Mouse (Mus musculus): ENCODE results near the gene Fam189a1. TPM values are rescaled to one million over a fixed set of nuclear protein-coding genes. Genes with fewer than 3 reads are reported as not detected.

The Fam189a1 gene
- polyA plus RNA-seq, 1 experiment from 2014 or later, result 12.6 TPM

GRCm38 (mm10) chr7:64923918-64924317, 232.5 kb downstream of the Fam189a1 start:
- Histone ChIP-seq H3K36me3 (replicated peaks) (no peaks in the 10 kb centered on the region), H3K9me3 (no peaks in the 10 kb centered on the region), H3K4me1 (peaks cover 13% of the 10 kb centered on the region), H3K9ac (no peak overlapping the region), H3K27ac (no peak overlapping the region), H3K4me3 (no peak overlapping the region), H3K27me3 (replicated peaks) (no peaks in the 10 kb centered on the region), H3K4me2 (no peak overlapping the region)
- no peak for ATAC-seq (replicated peaks)
- 74% methylated on average over 5 of the region's 5 CpGs for WGBS

DNA sequence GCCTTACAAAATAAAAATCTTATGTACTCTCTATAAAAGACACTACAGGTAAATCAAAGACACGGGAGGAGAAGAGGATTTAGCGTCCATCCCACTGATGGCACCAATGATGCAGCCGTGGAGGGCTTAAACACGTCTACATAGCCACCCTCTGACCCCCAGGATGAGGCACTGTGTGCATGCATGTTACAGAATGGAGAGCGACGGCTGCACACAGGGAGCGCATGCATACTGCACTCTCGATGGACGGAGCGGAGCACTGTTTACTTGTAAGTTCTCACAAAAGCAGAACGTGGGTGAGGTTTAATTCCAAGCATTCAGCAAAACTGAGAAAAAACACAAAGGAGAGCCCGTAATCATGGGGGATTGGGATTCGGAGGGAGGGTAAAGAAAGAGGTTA, 235.2 kb downstream of the Fam189a1 start:
- H3K9ac ChIP-seq, result no peak overlapping the region
- 33% methylated on average over 13 of the region's 13 CpGs for WGBS
- H3K27ac ChIP-seq, result 0 out of 2 replicates have a peak overlapping the region, but pooled peaks have one; percentile 16
- H3K4me1 ChIP-seq, result peaks cover 18% of the 10 kb centered on the region
- H3K4me3 ChIP-seq, result no peak overlapping the region
- ATAC-seq (replicated peaks), result peak; percentile 60; the same call in 1 of the 2 replicates
- H3K4me2 ChIP-seq, result peak overlapping the region; percentile 22; the same call in 1 of the 2 replicates
- no peaks in the 10 kb centered on the region for H3K36me3 ChIP-seq (replicated peaks)
- H3K27me3 ChIP-seq (replicated peaks), result no peaks in the 10 kb centered on the region
- H3K9me3 ChIP-seq, result no peaks in the 10 kb centered on the region

DNA sequence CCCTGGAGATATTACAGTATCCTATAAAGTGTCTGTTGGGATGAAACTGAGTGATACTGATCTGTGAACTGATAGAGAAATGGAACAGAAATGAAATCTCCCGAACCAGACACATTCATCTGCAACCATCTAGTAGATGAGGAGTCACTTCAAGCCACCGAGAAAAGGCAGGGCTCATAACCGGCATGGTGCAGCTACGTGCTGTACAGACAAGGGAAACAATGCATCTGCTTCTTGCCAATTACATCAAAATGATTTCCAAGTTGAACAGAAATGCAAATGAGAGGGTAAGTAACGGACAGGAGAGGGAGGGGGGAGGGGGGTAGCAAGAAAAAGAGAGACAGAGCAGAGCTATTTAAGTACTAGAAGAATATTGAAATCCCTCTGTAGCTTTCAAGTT, 235.6 kb downstream of the Fam189a1 start:
- H3K4me1 ChIP-seq, result peaks cover 19% of the 10 kb centered on the region
- H3K4me3 ChIP-seq, result no peak overlapping the region
- H3K4me2 ChIP-seq, result peak overlapping the region; percentile 22; the same call in 1 of the 2 replicates
- ATAC-seq (replicated peaks), result 0 out of 2 replicates have a peak, but pooled peaks have one; percentile 5
- H3K9ac ChIP-seq, result no peak overlapping the region
- 8% methylated on average over 5 of the region's 5 CpGs for WGBS
- H3K27ac ChIP-seq, result 0 out of 2 replicates have a peak overlapping the region, but pooled peaks have one; percentile 16
- H3K27me3 ChIP-seq (replicated peaks), result no peaks in the 10 kb centered on the region
- H3K36me3 ChIP-seq (replicated peaks), result no peaks in the 10 kb centered on the region
- no peaks in the 10 kb centered on the region for H3K9me3 ChIP-seq

GRCm38 (mm10) chr7:64916654-64917053, 239.7 kb downstream of the Fam189a1 start:
- no peak overlapping the region for H3K27ac ChIP-seq
- H3K4me3 ChIP-seq, result no peak overlapping the region
- no peaks in the 10 kb centered on the region for H3K9me3 ChIP-seq
- 36% methylated on average over 7 of the region's 7 CpGs for WGBS
- H3K4me1 ChIP-seq, result peaks cover 17% of the 10 kb centered on the region
- no peak overlapping the region for H3K4me2 ChIP-seq
- peak; percentile 56 for ATAC-seq (replicated peaks)
- no peak overlapping the region for H3K9ac ChIP-seq
- no peaks in the 10 kb centered on the region for H3K36me3 ChIP-seq (replicated peaks)
- no peaks in the 10 kb centered on the region for H3K27me3 ChIP-seq (replicated peaks)

- Histone ChIP-seq H3K9ac (no peak overlapping the region), H3K36me3 (replicated peaks) (no peaks in the 10 kb centered on the region), H3K4me1 (peaks cover 10% of the 10 kb centered on the region; the same call in 1 of the 2 replicates), H3K9me3 (no peaks in the 10 kb centered on the region), H3K4me3 (no peak overlapping the region), H3K4me2 (no peak overlapping the region), H3K27ac (no peak overlapping the region; the same call in 1 of the 2 replicates), H3K27me3 (replicated peaks) (no peaks in the 10 kb centered on the region)
- no peak for ATAC-seq (replicated peaks)
- 27% methylated on average over 2 of the region's 2 CpGs for WGBS
Observed at GRCm38 (mm10) chr7:64915121-64915520, 241.2 kb downstream of the Fam189a1 start.

DNA sequence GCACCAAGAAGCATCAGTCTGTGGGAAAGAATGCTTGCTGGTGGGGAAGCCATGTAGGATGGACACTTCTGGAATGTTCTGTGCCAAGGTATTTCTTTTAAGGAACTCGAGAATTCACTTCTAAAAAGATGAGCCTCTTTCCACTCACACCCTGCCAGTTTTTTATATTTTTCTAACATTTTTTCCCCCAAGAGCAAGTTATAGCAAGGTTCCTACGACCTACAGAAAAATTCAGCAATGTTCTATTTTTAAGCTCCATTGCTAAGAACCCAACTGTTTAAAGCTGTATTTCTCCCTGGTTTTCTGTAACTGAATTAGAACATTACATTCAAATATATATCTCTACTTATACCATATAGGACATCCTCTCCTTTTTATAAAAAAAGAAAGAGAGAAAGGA, 244.4 kb downstream of the Fam189a1 start:
- Histone ChIP-seq H3K27ac (no peak overlapping the region), H3K4me2 (no peak overlapping the region), H3K27me3 (replicated peaks) (no peaks in the 10 kb centered on the region), H3K9me3 (no peaks in the 10 kb centered on the region), H3K36me3 (replicated peaks) (no peaks in the 10 kb centered on the region), H3K4me1 (peaks cover 10% of the 10 kb centered on the region; the same call in 1 of the 2 replicates), H3K9ac (no peak overlapping the region), H3K4me3 (no peak overlapping the region)
- ATAC-seq (replicated peaks), result no peak
- 78% methylated on average over 2 of the region's 2 CpGs for WGBS

DNA sequence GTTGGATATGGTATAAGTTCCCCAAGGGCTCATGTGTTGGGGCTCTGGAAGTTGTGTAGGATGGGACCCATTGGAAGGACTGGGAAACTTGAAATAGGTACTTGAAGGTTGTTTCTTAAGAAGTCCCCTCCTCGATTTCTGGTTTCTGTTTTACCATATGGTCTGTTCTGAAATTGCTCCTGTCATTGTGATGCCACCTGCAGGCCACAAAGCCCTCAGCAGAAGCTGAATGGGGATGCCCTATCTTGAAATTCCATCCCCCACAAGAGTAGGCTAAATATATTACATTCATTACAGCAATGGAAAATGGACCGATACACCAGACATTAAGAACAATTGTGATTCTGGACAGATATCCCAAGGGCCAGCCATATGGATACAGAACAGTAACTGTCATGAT, 246.2 kb downstream of the Fam189a1 start:
- no peaks in the 10 kb centered on the region for H3K27me3 ChIP-seq (replicated peaks)
- no peak for ATAC-seq (replicated peaks)
- WGBS, result 93% methylated on average over 2 of the region's 2 CpGs
- no peak overlapping the region for H3K4me2 ChIP-seq
- no peak overlapping the region for H3K9ac ChIP-seq
- H3K36me3 ChIP-seq (replicated peaks), result no peaks in the 10 kb centered on the region
- H3K27ac ChIP-seq, result no peak overlapping the region
- no peaks in the 10 kb centered on the region for H3K9me3 ChIP-seq
- H3K4me3 ChIP-seq, result no peak overlapping the region
- no peaks in the 10 kb centered on the region; the same call in 1 of the 2 replicates for H3K4me1 ChIP-seq

DNA sequence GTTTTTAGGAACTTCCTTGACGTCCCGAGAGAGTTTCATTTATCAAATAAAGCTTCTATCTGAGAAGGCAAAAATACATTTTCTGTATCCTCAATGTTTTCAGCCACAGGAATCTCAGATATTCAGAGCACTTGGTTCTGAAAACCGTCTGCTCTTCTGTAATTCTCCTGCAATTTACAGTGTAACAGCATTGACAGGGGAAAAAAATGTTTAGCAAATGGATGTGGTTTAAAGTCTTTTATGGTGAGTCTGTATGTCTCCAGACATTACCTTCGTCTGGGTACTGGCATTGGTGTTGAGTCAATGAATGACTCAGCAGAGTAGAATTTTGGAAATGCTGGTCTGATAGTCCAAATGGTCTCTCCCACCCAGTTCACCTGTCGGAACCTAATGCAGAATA, 249.4 kb downstream of the Fam189a1 start:
- Histone ChIP-seq H3K27me3 (replicated peaks) (no peaks in the 10 kb centered on the region), H3K4me3 (no peak overlapping the region), H3K4me1 (no peaks in the 10 kb centered on the region), H3K27ac (no peak overlapping the region), H3K9me3 (no peaks in the 10 kb centered on the region), H3K36me3 (replicated peaks) (no peaks in the 10 kb centered on the region), H3K9ac (no peak overlapping the region), H3K4me2 (no peak overlapping the region)
- ATAC-seq (replicated peaks), result no peak
- WGBS, result 80% methylated on average over 5 of the region's 5 CpGs

DNA sequence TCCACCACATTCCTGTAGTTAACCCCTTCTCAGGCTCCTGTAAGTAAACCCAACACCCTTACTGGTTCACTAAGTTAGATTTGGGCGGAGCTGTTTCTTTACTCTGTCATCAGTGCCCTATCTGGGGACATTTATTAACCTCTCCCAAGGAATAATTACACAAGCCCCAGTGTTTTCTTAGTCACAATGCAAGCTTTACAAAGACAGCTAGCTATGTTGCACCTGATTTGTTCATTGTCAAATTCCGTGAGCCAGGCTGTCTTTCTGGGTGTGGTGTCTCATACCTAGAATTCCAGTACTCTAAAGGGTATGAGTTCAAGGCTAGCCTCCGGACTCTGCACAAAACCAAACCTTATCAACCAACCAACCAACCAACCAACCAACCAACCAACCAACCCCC, 250.9 kb downstream of the Fam189a1 start:
- 93% methylated on average over 3 of the region's 3 CpGs for WGBS

DNA sequence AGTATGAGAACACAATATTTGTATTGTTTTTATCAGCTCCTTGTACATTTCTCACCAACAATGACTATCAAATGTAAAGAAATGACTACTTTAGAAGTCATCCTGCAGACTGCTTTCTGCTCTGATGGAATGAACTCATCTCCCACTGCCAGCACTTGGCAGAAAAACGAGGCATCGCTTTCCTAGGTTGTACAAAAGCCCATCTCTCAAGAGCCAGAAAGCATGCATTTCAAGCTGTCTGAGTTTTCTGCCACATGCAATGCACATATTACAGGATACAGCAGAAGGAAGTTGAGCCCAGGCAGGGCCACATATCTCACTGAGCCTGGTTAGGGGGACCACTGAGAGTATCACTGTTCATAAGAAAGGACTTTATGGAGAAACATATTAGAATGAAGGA, 256.1 kb downstream of the Fam189a1 start:
- Histone ChIP-seq H3K9ac (no peak overlapping the region), H3K27ac (no peak overlapping the region), H3K4me2 (no peak overlapping the region), H3K4me3 (no peak overlapping the region), H3K36me3 (replicated peaks) (no peaks in the 10 kb centered on the region), H3K4me1 (peaks cover 4% of the 10 kb centered on the region; the same call in 1 of the 2 replicates), H3K9me3 (no peaks in the 10 kb centered on the region), H3K27me3 (replicated peaks) (no peaks in the 10 kb centered on the region)
- WGBS, result 80% methylated on average over 2 of the region's 2 CpGs
- no peak for ATAC-seq (replicated peaks)

More for the DNA sequence above, 250.9 kb downstream of the Fam189a1 start:
- no peaks in the 10 kb centered on the region for H3K4me1 ChIP-seq
- no peak overlapping the region for H3K27ac ChIP-seq
- H3K27me3 ChIP-seq (replicated peaks), result no peaks in the 10 kb centered on the region
- no peak for ATAC-seq (replicated peaks)
- H3K9me3 ChIP-seq, result no peaks in the 10 kb centered on the region
- H3K4me3 ChIP-seq, result no peak overlapping the region
- no peak overlapping the region for H3K4me2 ChIP-seq
- H3K36me3 ChIP-seq (replicated peaks), result no peaks in the 10 kb centered on the region
- H3K9ac ChIP-seq, result no peak overlapping the region

DNA sequence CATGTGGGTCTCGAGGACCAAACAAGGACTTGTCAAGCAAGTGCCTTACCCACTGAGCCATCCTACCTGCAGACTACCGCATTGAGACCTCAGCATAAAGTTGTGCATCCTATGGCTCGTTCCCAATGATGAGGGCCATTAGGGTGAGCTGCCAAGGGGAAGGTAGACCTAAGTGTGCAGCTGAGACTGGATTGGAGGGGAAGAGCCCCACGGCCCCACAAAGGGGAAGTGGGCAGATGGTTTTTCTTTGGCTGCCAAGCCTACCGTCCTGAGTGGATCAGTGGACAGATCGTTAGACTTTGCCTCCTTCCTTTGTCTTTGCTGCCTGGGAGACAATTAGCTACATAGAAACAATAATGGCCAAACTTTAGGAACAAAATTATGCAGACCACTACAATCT, 259.8 kb downstream of the Fam189a1 start:
- H3K36me3 ChIP-seq (replicated peaks), result no peaks in the 10 kb centered on the region
- H3K27ac ChIP-seq, result no peak overlapping the region
- H3K9me3 ChIP-seq, result no peaks in the 10 kb centered on the region
- 83% methylated on average over 6 of the region's 6 CpGs for WGBS
- no peak overlapping the region for H3K9ac ChIP-seq
- H3K4me1 ChIP-seq, result peaks cover 4% of the 10 kb centered on the region; the same call in 1 of the 2 replicates
- no peak overlapping the region for H3K4me3 ChIP-seq
- H3K4me2 ChIP-seq, result no peak overlapping the region
- ATAC-seq (replicated peaks), result no peak
- H3K27me3 ChIP-seq (replicated peaks), result no peaks in the 10 kb centered on the region

GRCm38 (mm10) chr7:64895685-64896101, 260.7 kb downstream of the Fam189a1 start:
- H3K4me3 ChIP-seq, result no peak overlapping the region
- no peak overlapping the region for H3K9ac ChIP-seq
- H3K4me2 ChIP-seq, result no peak overlapping the region
- 0 out of 2 replicates have a peak, but pooled peaks have one; percentile 30 for ATAC-seq (replicated peaks)
- H3K27ac ChIP-seq, result no peak overlapping the region
- H3K4me1 ChIP-seq, result peaks cover 4% of the 10 kb centered on the region; the same call in 1 of the 2 replicates
- no peaks in the 10 kb centered on the region for H3K9me3 ChIP-seq
- no peaks in the 10 kb centered on the region for H3K36me3 ChIP-seq (replicated peaks)
- whole genome bisulfite sequencing, result 50% methylated on average over 5 of the region's 5 CpGs
- H3K27me3 ChIP-seq (replicated peaks), result no peaks in the 10 kb centered on the region

- Histone ChIP-seq H3K27ac (no peak overlapping the region), H3K4me2 (no peak overlapping the region), H3K36me3 (replicated peaks) (no peaks in the 10 kb centered on the region), H3K4me3 (no peak overlapping the region), H3K9ac (no peak overlapping the region), H3K4me1 (peaks cover 4% of the 10 kb centered on the region; the same call in 1 of the 2 replicates), H3K27me3 (replicated peaks) (no peaks in the 10 kb centered on the region), H3K9me3 (no peaks in the 10 kb centered on the region)
- 84% methylated on average over 3 of the region's 3 CpGs for WGBS
- no peak for ATAC-seq (replicated peaks)
Observed at GRCm38 (mm10) chr7:64891139-64891538, 265.2 kb downstream of the Fam189a1 start.

Data from midbrain, embryonic 15.5 days (tissue).